Mouse (Mus musculus) embryonic fibroblast, embryonic 13.5 days (primary cell): ENCODE measurements around the gene Cdc37.

Source experiments
- CTCF ChIP-seq: IDR thresholded peaks from 2 replicates; pipeline ENCODE4 v1.5.1; 2011; ENCODE audit warnings: mild to moderate bottlenecking, control low read depth, low read length, moderate library complexity, borderline replicate concordance; ENCODE audit not compliant: insufficient read depth
- POLR2A ChIP-seq: IDR thresholded peaks from 2 replicates; pipeline ENCODE4 v1.6.1; 2011; ENCODE audit warnings: low read depth, mild to moderate bottlenecking, control low read depth, low read length, moderate library complexity

DNA sequence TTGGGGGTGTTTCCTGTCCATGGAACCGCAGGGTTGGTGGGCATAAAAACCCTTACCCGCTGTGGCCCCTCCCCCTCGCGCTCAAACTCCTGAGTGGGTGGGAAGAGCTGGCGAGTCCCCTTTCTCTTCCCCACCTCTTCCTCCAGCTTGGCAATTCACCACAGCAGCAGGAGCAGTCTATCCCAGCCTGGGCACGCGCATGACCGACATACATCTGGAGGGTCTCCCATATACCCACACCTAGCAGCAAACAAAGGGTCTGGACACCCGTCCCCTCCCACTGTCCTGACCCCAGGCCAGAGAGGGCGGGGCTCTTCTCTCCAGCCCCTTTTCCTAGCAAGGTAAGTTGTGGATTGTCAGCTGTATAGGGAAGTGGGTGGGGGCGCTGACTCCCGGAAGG, 3.5 kb upstream of the Cdc37 start:
- TF ChIP-seq POLR2A (no peak), CTCF (no peak)
